Mouse (Mus musculus) right cerebral cortex, adult 2 months (tissue): ENCODE data around the gene Prkca.

Experiments used
- DNase-seq, 2 experiments: peaks; one replicate each; pipeline ENCODE4 v3.0.0; 2021 to 2022; ENCODE audit warnings: low spot score in 2 of 2

Prkca gene

GRCm38 (mm10) chr11:107950658-107951057 is 393.1 kb downstream of the Prkca start:
- no peak for DNase-seq

GRCm38 (mm10) chr11:107950211-107950610 is 393.5 kb downstream of the Prkca start:
- no peak for DNase-seq

GRCm38 (mm10) chr11:107947951-107948350 is 395.8 kb downstream of the Prkca start:
- no peak for DNase-seq

DNA sequence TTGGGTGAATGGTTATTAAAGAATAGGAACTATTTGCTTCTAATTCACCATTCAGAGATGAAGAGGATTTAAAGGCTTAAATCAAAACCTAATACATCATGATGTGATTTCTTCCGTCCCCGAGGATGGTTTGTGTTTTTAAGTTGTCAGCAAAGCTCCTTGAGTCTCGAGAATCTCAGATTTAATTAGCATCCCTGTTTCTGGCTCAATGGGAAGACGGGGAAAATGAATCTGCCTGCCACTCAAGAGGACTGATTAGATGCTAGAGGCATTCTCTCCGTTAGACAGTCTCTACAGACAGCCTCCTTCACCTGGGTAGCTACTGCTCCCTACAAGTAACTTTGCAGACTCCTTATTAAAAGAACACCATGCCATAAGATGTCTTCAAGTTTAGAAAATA is 396.9 kb downstream of the Prkca start:
- DNase-seq = no peak

GRCm38 (mm10) chr11:107936929-107937328 is 406.8 kb downstream of the Prkca start:
- no peak for DNase-seq

- no peak for DNase-seq
Observed at GRCm38 (mm10) chr11:107931721-107932120, 412.0 kb downstream of the Prkca start.

DNA sequence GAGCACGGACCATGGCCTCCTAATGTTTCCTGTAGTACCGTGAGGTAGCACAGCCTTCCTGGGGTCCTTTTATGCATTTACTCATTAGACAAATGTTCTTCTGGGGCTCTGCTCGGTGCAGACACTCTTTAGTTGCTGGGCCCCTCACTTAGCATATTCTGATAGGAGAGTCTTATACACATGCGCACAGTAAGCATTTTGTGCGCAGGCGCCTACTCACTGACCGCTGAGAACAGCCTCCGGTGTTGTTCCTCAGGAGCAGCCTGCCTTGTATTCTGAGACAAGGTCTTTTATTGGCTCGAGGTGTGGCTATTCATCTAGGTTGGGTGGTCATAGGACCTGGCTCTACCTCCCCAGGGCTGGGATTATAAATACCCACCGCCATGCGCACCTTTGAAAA is 412.4 kb downstream of the Prkca start:
- DNase-seq = no peak

- DNase-seq = peak in 1 of 2 experiments; percentile 54
Observed at GRCm38 (mm10) chr11:107929712-107930111, 414.0 kb downstream of the Prkca start.

- no peak for DNase-seq
Observed at GRCm38 (mm10) chr11:107919852-107920508, 423.7 kb downstream of the Prkca start.

GRCm38 (mm10) chr11:107917721-107918235 is 425.9 kb downstream of the Prkca start:
- DNase-seq = no peak

- no peak for DNase-seq
Observed at GRCm38 (mm10) chr11:107914634-107915226, 429.0 kb downstream of the Prkca start, which contains the start of gene Cacng5. Gene Cacng5 (minus strand): TSS chr11:107915055.

DNA sequence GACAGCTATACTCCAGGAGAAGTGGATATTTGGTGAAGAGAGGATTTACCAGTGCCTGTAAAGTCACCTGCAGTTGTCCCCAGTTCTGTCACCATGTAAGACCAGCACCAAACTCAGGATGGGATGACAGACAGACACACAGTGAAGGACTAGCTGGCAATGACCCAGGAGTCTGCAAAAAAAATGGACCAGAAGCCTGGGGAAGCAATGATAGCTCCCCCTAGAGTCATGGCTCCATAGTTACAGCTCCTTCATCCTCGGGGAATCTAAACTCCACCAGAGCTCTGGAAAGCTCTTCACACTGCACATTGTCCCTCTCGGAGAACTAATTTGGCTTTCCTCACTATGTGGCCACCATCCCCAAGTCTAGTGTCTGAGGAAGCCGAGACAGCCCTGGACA is 430.4 kb downstream of the Prkca start:
- DNase-seq = no peak

- DNase-seq = no peak
Observed at GRCm38 (mm10) chr11:107905364-107905763, 438.4 kb downstream of the Prkca start.

DNA sequence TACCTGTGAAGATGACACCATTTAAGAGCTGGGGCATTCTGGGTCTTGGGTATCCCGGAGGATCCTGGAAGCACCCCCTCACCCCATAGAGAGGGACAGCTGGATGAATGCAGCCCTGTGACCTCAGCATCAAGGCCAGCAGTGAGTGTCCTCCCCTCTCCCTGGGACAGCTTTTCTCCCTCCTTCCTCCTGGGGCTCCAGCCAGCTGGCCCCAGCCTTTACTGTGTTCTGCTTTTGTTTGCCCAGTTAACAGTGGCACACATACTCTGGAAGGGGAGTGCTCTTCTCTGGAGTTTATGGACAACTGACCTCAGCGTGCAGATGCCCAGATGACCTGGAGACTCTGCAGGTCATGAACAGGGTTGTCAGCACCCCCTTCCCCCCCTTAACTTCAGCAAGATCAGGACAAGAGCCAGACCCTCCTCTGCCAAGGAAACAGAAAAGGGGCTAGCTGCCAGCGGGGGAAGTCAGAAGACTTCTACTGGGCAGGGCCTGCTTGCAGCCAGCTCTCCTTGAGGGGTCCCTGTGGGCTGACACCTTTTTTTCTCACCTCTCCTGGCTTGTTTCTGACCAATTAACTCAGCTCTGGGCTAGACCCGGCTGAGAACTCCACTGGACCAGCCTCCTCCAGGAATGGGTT is 439.6 kb downstream of the Prkca start:
- no peak for DNase-seq

- no peak for DNase-seq
Observed at GRCm38 (mm10) chr11:107900470-107900869, 443.3 kb downstream of the Prkca start.

DNA sequence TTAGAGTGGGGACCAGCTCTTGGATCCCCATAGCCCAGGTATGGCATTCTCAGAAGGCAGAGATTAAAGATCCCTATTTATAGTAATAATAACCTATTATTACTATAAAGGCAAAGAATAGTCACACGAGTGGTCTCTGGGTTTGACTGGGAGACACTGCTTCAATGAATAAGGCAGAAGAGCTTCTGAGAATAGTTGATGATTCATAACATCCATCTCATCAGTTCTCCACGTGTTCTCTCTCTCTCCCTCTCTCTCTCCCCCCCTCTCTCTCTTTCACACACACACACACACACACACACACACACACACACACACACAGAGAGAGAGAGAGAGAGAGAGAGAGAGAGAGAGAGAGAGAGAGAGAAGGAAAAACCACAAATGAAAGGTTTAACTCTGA is 445.0 kb downstream of the Prkca start:
- DNase-seq = no peak

DNA sequence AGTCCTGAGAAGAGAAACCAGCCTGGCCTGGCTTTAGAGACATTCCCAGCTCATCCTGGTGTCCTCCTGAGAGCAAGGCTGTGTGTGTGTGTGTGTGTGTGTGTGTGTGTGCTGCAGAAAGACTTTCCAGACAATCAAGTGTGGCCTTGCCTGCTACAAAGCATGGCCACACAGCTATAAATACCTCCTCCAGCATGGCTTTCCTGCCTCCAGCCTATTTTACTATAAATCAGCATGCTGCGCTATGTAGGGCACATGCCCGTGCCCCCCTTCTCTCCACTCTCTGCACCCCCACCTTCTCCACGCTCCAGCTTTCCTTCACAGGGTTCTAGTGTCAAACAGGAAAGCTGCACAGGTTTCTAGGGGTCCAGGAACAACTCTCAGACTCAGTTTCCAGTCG is 448.1 kb downstream of the Prkca start:
- DNase-seq = no peak

DNA sequence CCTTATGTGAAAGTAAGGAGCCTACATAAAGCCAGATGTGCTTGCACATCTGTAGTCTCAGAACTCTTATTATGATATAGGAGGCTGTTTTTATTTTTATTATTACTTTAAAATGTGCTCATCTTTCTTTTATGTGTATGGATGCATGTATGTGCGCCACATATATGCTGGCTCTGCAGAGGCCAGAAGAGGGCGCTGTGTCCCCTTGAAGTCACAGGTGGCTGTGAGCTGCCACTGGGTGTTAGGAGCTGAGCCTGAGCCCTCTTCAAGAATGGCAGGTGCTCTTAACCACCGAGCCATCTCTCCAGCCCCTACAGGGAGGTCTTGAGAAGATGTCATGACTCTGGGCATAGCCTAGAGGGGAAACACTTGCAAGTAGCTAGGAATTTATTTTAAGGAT is 452.4 kb downstream of the Prkca start:
- DNase-seq = no peak

DNA sequence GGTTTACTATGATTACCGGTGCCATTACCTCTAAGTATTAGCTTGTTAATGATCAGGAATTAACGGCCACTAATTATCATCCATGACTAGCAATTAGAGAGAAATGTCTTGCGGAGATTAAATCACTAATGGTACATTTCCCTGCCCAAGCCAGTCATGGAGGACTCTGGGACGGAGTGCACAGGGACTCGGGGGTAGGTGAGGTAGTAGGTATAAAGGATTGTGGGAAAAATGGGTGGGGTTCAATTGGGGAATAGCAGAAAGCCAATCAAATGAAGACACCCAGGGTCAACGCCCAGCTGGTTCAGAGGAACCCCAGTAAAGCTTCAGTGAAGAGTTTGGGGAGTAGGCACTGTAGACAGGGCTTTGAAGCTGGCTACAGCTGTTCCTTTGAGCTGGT is 456.4 kb downstream of the Prkca start:
- DNase-seq = no peak
